Mouse (Mus musculus) erythroid progenitor cell, adult 5-6 weeks (primary cell): ENCODE data around the gene Cts6. TPM values are rescaled to one million over a fixed set of nuclear protein-coding genes. Genes with fewer than 3 reads are reported as not detected.
"Not testable (repeated sequence)": the region's sequence is repeated elsewhere in the genome, so short reads cannot be mapped to it uniquely, and the experiment has no call there.

Experiments
- ATAC-seq: replicated peaks from 2 replicates; pipeline ENCODE4 v1.8.0; 2016; ENCODE audit warnings: moderate number of reproducible peaks, mild to moderate bottlenecking, moderate TSS enrichment, inconsistent platforms; ENCODE audit not compliant: poor library complexity, low FRiP score, severe bottlenecking
- total RNA-seq, 2 experiments: library from RNA; stranded (forward) in 1 of 2; stranded (reverse) in 1 of 2; fragments of 150-400 nt in 1 of 2; fragments of 186-747, 209-891 nt in 1 of 2; gene quantifications; 2 replicates each; pipeline versions ENCODE4 v1.2.3 to v1.2.4; 2015 to 2017; ENCODE audit warnings: low replicate concordance in 2 of 2

Gene Cts6
- total RNA-seq (2015; ENCODE audit: low replicate concordance) (not detected in 2 replicates), total RNA-seq (2017; ENCODE audit: low replicate concordance) (not detected in 2 replicates)

DNA sequence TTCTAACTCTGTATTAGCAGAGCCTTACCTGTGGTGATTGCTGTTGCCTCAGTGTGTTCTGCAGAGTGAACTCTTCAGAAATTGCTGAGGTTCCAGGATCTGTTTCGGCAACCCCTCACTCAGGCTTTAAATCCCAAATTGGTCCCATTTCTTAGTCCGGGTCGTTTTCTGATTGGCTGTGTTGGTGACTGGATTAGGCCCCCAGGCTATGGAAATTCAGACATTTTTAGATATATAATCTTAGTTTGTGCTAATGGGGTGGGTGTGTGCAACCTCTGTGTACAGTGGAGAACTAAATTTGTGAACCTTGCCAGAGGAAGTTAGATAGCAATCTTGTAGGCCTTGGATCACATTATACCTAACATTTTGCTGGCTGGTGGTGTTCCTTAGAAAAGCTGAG is at the start of gene Cts6:
TSS of gene Cts6 (minus strand) at position 101 of the 400 bp plus-strand sequence.
- no peak for ATAC-seq

DNA sequence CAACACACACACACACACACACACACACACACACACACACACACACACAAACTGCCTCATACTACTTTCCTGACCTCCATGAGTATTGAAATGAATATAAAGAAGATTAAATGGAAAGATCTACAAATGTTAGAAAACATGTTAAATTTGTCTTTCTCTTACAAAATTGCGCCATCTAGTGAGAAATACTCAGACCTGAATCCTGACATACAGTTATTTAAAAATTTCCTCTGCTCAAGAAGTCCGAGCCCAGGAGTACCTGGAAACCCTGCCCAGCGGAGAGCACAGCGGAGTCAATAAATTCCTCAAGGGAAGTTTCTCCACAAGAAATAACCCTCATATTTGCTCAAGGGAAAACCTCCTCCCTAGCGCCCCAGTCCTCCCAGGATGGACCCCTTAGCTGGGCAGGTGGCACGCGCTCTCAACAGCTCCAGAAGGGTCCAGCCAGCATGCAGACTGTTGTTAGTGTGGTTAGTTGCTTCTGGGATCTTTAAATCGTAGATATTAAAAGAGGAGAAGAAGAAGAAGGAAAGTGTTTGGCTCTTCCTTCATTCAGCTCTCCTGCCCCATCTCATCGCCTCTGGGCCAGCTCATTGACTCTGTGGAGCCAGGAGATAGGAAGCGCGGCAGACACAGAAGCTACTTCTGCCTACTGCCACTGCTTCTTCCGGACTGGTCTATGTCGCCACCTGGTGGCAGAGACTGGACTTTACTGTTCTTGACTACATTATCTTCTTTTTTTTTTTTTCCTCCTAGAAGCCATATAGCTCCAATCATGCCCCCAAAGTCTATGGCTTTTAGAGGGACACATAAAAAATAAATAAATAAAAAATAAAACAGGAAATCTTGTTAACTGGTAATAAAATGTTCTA is 38.1 kb upstream of the Cts6 start:
- ATAC-seq: peak; percentile 42; the same call in 1 of the 2 replicates

DNA sequence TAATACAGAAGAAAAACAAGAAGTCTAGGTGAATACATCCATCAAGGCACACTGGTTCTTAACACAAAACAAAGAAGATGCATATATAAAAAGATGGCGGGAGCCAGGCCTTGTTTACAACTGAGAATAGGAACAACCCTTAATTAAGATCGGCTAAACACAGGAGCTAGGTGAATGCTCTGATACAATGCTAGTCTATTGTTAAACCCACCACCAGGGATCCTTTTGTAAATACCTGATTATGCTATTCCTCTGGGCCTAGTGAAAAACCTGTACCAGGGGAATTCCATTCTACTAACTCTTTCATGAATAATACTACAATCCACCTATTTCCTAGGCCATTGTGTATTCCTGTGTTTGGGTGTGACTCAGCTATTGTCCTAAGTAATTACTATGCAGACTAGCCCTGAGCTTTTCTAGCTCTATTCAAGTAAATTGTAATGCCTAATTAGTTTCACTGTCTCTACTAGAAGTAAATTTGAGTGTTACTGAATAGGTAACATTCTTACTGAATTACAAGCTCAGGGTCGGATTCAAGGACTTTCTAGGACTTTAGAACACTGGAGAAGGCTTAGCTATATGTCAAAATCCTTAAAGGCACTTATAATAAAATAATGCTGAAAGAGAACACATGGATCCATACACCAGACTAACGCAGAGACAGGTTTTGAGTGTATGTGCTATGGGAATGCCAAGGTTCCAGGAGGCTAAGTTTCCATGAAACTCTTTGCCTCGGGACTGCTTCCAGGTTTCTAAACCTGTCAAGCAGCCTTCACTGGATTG is 17.9 kb downstream of the Cts6 start:
- not testable (repeated sequence) for ATAC-seq

DNA sequence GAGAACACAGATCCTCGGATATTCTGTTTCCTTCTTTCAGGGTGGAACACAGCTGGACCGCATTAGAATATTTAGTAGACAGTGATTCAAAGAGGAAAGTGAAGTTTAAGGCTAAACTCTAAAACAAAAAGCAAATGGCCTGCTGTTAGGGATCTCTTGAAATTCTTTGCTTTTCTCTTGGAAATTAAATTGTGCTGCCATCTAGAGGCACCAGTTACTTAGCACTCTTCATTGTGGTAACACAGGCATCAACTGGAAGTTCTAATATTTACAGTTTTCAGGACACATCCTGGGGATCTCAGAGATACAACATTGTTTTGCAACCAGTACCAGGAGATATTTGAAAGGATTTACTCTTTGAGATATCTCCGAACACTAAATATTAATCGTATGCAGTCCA is 38.6 kb downstream of the Cts6 start:
- ATAC-seq: no peak

DNA sequence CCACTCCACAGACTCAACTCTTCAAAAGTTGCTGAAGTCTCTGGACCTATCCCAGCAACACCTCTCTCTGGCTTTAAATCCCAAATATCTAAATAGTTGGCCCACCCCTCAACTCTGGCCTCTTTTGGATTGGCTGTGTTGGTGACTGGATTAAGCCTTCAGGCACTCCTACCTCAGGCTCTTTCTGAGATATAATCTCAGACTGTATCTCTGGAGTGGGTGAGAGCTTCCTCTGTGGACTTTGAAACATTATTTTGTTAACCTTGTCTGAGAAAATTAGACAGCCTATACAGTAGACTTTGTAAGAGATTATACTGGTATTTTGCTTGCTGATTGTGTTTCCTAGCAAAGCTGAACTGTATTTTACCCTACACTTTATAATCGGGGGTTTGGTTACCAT is 39.1 kb downstream of the Cts6 start, which contains the start of gene Ctsr:
TSS of gene Ctsr (minus strand) at position 101 of the 400 bp plus-strand sequence.
- ATAC-seq: no peak

Other genes with a start within 250 kb of the Cts6 start
- gene Ctsj, start 197.5 kb downstream of the Cts6 start, total RNA-seq (2015; ENCODE audit: low replicate concordance): not detected in 2 replicates
- gene Ctsj, start 197.5 kb downstream of the Cts6 start, total RNA-seq (2017; ENCODE audit: low replicate concordance): not detected in 2 replicates
- not detected in 2 replicates for gene Ctsq, start 162.8 kb downstream of the Cts6 start, total RNA-seq (2015; ENCODE audit: low replicate concordance)
- gene Ctsq, start 162.8 kb downstream of the Cts6 start, total RNA-seq (2017; ENCODE audit: low replicate concordance): not detected in 2 replicates
- not detected in 2 replicates for gene Ctsr, start 39.2 kb downstream of the Cts6 start, total RNA-seq (2015; ENCODE audit: low replicate concordance)
- gene Ctsr, start 39.2 kb downstream of the Cts6 start, total RNA-seq (2017; ENCODE audit: low replicate concordance): not detected in 2 replicates
- not detected in 2 replicates for gene Cts8, start 51.9 kb upstream of the Cts6 start, total RNA-seq (2015; ENCODE audit: low replicate concordance)
- not detected in 2 replicates for gene Cts8, start 51.9 kb upstream of the Cts6 start, total RNA-seq (2017; ENCODE audit: low replicate concordance)
- not detected in 2 replicates for gene Gm49398, start 85.4 kb upstream of the Cts6 start, total RNA-seq (2015; ENCODE audit: low replicate concordance)
- not detected in 2 replicates for gene Gm49398, start 85.4 kb upstream of the Cts6 start, total RNA-seq (2017; ENCODE audit: low replicate concordance)
- gene Cts7, start 154.8 kb upstream of the Cts6 start, total RNA-seq (2015; ENCODE audit: low replicate concordance): not detected in 2 replicates
- gene Cts7, start 154.8 kb upstream of the Cts6 start, total RNA-seq (2017; ENCODE audit: low replicate concordance): not detected in 2 replicates